Mouse (Mus musculus) testis, postnatal 14 days (tissue): ENCODE measurements around the gene Gm595.

Experiments
- DNase-seq: peaks from one replicate; pipeline ENCODE4 v3.0.0; 2021; ENCODE audit warnings: low spot score

The Gm595 gene

DNA sequence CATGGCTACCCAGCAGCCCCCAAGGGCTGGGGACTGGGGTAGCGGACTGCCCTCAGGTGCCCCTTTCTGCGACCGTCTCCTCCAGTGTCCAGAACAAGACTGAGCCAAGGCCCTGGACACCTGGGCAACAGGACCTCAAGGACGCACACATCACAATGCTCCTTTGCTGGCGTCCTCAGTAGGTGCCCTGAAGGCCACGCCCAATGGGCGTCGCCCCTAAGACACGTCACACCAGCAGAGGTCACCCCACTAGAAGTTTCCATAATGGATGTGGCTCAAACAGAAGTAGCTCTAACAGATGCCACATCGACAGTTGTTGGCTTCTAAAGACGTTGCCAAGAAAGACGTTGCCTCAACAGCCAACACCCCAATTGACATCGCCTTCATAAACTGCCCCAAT lies at the start of gene Gm595:
Gene Gm595 (minus strand): TSS at position 101 of the 400 bp plus-strand sequence.
- DNase-seq, result peak; percentile 33

DNA sequence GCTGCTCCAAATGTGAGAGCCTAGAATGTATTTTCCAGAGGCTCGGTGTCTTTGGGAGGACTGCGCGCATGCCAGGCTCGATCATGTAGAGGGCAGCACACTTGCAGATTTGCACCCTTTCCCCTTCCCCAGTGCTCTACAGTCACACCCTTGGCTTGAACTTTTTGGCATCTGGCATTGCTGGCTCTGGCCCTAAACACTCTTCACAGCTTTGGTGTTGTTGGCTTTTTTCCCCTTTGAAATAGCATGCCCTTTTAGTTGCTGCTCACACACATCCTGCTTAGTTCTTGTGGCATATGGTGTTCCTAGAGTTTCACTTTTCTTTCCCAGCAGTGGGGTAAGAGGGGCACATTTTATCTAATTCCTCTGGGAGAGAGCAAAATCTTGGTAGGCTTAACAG lies 30.9 kb upstream of the Gm595 start:
- no peak for DNase-seq

DNA sequence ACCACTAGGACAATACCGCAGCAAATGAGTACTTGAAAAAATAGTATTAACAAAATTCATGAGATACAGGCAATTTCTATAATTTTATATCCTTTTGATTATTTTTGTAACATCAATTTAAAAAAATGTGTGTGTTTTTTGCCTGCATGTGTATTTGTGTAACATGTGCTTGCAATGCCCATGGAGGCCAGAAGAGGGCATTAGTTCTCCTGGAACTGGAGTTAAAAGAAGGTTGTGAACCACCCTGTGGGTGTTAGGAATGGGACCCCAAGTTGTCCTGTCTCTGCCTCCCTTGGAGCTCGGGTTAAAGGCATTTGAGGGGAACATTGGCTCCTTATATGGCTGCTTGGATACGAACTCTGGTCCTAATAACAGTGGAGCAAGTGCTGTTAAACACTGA lies 26.2 kb upstream of the Gm595 start:
- DNase-seq, result no peak

DNA sequence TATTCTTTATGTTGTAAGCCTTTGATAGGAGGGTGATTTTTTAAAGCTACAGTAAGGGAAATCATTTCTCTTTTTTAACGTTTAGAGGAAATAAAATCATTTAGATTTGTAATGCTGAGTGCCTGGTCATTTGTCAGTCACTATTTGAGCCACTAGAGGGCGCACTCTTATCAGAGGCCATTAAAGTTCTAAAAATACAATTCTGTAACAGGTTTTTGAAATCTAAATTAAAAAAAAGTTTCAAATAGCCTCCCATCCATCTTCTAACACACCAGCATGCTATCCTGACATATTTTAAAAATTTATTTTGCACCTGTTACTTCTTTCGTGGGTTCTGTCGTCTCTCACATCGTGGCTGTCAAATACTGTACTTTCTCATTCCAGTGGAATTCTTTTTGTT lies 22.0 kb upstream of the Gm595 start:
- DNase-seq, result no peak

DNA sequence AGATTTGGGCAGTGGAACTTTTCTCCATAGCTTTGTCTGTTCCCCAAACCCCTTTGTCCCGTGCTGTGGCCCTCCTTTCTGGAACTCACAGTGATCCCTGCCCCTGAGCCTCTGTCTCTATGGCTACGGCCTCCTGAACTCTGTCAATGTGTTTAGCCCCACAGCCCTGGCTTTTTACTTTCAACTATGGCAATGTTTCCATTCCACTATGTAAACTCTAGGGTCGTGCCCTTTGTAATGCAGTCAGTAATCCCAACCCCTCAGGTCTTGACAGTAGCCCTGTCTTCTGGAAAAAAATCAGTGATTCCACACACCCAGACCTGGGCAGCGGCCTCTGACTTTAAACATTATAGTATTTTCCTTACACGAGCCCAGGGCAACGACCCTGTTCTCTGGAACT lies 19.3 kb upstream of the Gm595 start:
- no peak for DNase-seq

DNA sequence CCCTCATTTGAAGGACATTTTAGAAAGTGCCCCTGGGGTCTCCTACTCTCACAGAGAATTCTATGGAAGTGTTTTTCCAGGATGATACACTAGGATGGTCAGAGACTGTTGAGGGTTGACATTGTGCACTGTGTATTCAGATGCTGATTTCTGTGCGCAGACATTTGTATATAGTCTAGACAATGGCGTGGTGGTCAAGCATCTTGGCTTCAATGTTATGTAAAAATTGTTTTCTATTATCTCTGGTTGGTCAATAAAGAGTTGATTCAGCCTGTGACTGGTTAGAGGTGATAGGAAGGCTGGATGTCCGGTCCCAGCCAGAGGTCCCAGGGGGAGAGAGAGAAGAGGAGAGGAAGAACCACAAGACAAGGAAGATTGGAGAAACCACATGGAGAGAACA lies 16.4 kb upstream of the Gm595 start:
- no peak for DNase-seq

DNA sequence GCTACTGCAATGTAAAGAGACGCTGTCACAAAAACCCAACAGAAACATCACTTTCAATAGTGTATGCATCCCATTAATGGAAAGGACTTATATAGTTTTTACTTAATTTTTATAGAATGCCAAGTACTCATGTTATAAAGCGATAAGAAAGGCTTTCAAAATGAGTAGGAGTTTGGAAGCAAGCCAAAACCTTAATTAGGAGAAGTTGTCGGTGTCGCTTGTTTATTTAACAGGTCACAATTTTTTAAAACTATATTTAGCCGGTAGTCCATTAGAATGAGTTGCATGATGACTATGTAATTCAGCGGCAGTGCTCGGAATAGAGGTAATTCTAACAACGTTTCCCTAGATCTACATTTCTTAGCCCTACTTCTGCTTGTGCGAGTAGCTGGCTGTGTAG lies 12.7 kb upstream of the Gm595 start:
- DNase-seq, result no peak

DNA sequence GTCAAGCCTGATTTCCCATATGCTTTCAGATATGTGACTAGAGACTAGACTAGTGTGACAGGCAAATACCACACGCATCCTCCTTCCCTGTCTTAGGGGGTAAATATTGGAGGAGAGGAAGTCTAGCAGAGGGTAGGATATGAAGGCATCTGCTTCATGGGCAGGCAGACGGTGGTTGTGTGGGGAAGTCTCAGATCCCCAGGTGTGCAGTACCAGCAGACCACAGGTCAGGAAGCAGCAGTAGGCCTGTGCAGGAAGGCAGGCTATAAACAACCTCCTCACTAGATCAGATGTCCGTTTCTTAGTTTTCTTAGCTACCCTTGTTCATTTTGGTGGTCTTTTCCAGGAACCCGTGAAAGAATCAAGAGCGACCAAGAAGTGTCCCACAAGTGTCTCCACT lies 7.1 kb upstream of the Gm595 start:
- DNase-seq, result no peak
